Mouse (Mus musculus): Measurements from ENCODE around the gene Rpl36. TPM values are rescaled to one million over a fixed set of nuclear protein-coding genes. Genes with fewer than 3 reads are reported as not detected.
A peak's percentile ranks its signal among the peaks of the same experiment; 100 is the strongest.

The Rpl36 gene
- polyA plus RNA-seq, 1 experiment from 2014 or later = 1,764 TPM

GRCm38 (mm10) chr17:56587773-56588172, 25.4 kb upstream of the Rpl36 start:
- H3K4me2 ChIP-seq (replicated peaks; ENCODE audit: low read depth, low read length) = no peak overlapping the region
- peaks cover 19% of the 10 kb centered on the region; the same call in 1 of the 2 replicates for H3K4me1 ChIP-seq (ENCODE audit: insufficient read depth, low read depth, low read length)
- no peak overlapping the region for H3K4me3 ChIP-seq (ENCODE audit: low read depth, low read length)
- no peak for TF ChIP-seq CTCF (IDR thresholded peaks at IDR 0.05)
- no peak for TF ChIP-seq EP300 (IDR thresholded peaks at IDR 0.05)
- 65% methylated on average over 1 of the region's 1 CpGs for WGBS
- no peak for DNase-seq (ENCODE audit: low spot score)
- no peaks in the 10 kb centered on the region for H3K27me3 ChIP-seq (replicated peaks; ENCODE audit: insufficient read depth, low read length)
- no peak for ATAC-seq
- H3K36me3 ChIP-seq (ENCODE audit: insufficient read depth, low read length) = peaks cover 17% of the 10 kb centered on the region; the same call in 1 of the 2 replicates
- H3K27ac ChIP-seq (ENCODE audit: low read length) = 0 out of 2 replicates have a peak overlapping the region, but pooled peaks have one; percentile 15
- no peaks in the 10 kb centered on the region for H3K9me3 ChIP-seq (ENCODE audit: low read length)
- H3K9ac ChIP-seq (replicated peaks; ENCODE audit: low read depth) = no peak overlapping the region

GRCm38 (mm10) chr17:56588921-56589320, 24.3 kb upstream of the Rpl36 start:
- no peaks in the 10 kb centered on the region for H3K27me3 ChIP-seq (replicated peaks; ENCODE audit: insufficient read depth, low read length)
- H3K4me3 ChIP-seq (ENCODE audit: low read depth, low read length) = no peak overlapping the region
- H3K4me2 ChIP-seq (replicated peaks; ENCODE audit: low read depth, low read length) = no peak overlapping the region
- ATAC-seq = no peak
- 92% methylated on average over 4 of the region's 4 CpGs for WGBS
- peaks cover 25% of the 10 kb centered on the region for H3K36me3 ChIP-seq (ENCODE audit: insufficient read depth, low read length)
- no peaks in the 10 kb centered on the region for H3K9me3 ChIP-seq (ENCODE audit: low read length)
- H3K9ac ChIP-seq (replicated peaks; ENCODE audit: low read depth) = no peak overlapping the region
- peaks cover 11% of the 10 kb centered on the region; the same call in 1 of the 2 replicates for H3K4me1 ChIP-seq (ENCODE audit: insufficient read depth, low read depth, low read length)
- H3K27ac ChIP-seq (ENCODE audit: low read length) = no peak overlapping the region
- TF ChIP-seq CTCF (IDR thresholded peaks at IDR 0.05) (no peak), EP300 (IDR thresholded peaks at IDR 0.05) (no peak)
- DNase-seq (ENCODE audit: low spot score) = no peak

- no peak for DNase-seq (ENCODE audit: low spot score)
- H3K4me1 ChIP-seq (ENCODE audit: insufficient read depth, low read depth, low read length) = no peaks in the 10 kb centered on the region
- no peak overlapping the region for H3K9ac ChIP-seq (replicated peaks; ENCODE audit: low read depth)
- no peak overlapping the region for H3K4me3 ChIP-seq (ENCODE audit: low read depth, low read length)
- H3K36me3 ChIP-seq (ENCODE audit: insufficient read depth, low read length) = peaks cover 58% of the 10 kb centered on the region
- H3K27ac ChIP-seq (ENCODE audit: low read length) = no peak overlapping the region
- H3K27me3 ChIP-seq (replicated peaks; ENCODE audit: insufficient read depth, low read length) = no peaks in the 10 kb centered on the region
- TF ChIP-seq EP300 (IDR thresholded peaks at IDR 0.05) = no peak
- TF ChIP-seq CTCF (IDR thresholded peaks at IDR 0.05) = no peak
- ATAC-seq = no peak
- no peak overlapping the region for H3K4me2 ChIP-seq (replicated peaks; ENCODE audit: low read depth, low read length)
- no peaks in the 10 kb centered on the region for H3K9me3 ChIP-seq (ENCODE audit: low read length)
Observed at GRCm38 (mm10) chr17:56592553-56592952, 20.7 kb upstream of the Rpl36 start.

GRCm38 (mm10) chr17:56593527-56594271, 19.5 kb upstream of the Rpl36 start:
- DNase-seq (ENCODE audit: low spot score) (peak; percentile 32), ATAC-seq (peak; percentile 61)
- H3K36me3 ChIP-seq (ENCODE audit: insufficient read depth, low read length) = peaks cover 65% of the 10 kb centered on the region
- no peak overlapping the region for H3K4me3 ChIP-seq (ENCODE audit: low read depth, low read length)
- 0 out of 2 replicates have a peak, but pooled peaks have one; percentile 8 for TF ChIP-seq CTCF (IDR thresholded peaks at IDR 0.05)
- no peak for TF ChIP-seq EP300 (IDR thresholded peaks at IDR 0.05)
- H3K4me2 ChIP-seq (replicated peaks; ENCODE audit: low read depth, low read length) = no peak overlapping the region
- H3K9me3 ChIP-seq (ENCODE audit: low read length) = no peaks in the 10 kb centered on the region
- H3K27ac ChIP-seq (ENCODE audit: low read length) = no peak overlapping the region
- WGBS = 77% methylated on average over 8 of the region's 8 CpGs
- no peaks in the 10 kb centered on the region for H3K4me1 ChIP-seq (ENCODE audit: insufficient read depth, low read depth, low read length)
- no peak overlapping the region for H3K9ac ChIP-seq (replicated peaks; ENCODE audit: low read depth)
- H3K27me3 ChIP-seq (replicated peaks; ENCODE audit: insufficient read depth, low read length) = no peaks in the 10 kb centered on the region

GRCm38 (mm10) chr17:56603186-56604069, 9.8 kb upstream of the Rpl36 start:
- Histone ChIP-seq H3K4me1 (ENCODE audit: insufficient read depth, low read depth, low read length) (no peaks in the 10 kb centered on the region; the same call in 1 of the 2 replicates), H3K27me3 (replicated peaks; ENCODE audit: insufficient read depth, low read length) (no peaks in the 10 kb centered on the region), H3K9ac (replicated peaks; ENCODE audit: low read depth) (no peak overlapping the region), H3K4me2 (replicated peaks; ENCODE audit: low read depth, low read length) (no peak overlapping the region), H3K9me3 (ENCODE audit: low read length) (no peaks in the 10 kb centered on the region), H3K4me3 (ENCODE audit: low read depth, low read length) (no peak overlapping the region), H3K36me3 (ENCODE audit: insufficient read depth, low read length) (peaks cover 50% of the 10 kb centered on the region), H3K27ac (ENCODE audit: low read length) (no peak overlapping the region)
- ATAC-seq = no peak
- 92% methylated on average over 28 of the region's 28 CpGs for WGBS
- TF ChIP-seq EP300 (IDR thresholded peaks at IDR 0.05) = no peak
- TF ChIP-seq CTCF (IDR thresholded peaks at IDR 0.05) = no peak
- DNase-seq (ENCODE audit: low spot score) = no peak

GRCm38 (mm10) chr17:56604070-56604380, 9.2 kb upstream of the Rpl36 start:
- H3K9me3 ChIP-seq (ENCODE audit: low read length) = no peaks in the 10 kb centered on the region
- no peaks in the 10 kb centered on the region for H3K27me3 ChIP-seq (replicated peaks; ENCODE audit: insufficient read depth, low read length)
- H3K4me1 ChIP-seq (ENCODE audit: insufficient read depth, low read depth, low read length) = peaks cover 4% of the 10 kb centered on the region
- no peak for TF ChIP-seq CTCF (IDR thresholded peaks at IDR 0.05)
- no peak for TF ChIP-seq EP300 (IDR thresholded peaks at IDR 0.05)
- H3K4me2 ChIP-seq (replicated peaks; ENCODE audit: low read depth, low read length) = no peak overlapping the region
- no peak for ATAC-seq
- no peak for DNase-seq (ENCODE audit: low spot score)
- WGBS = 82% methylated on average over 9 of the region's 9 CpGs
- H3K9ac ChIP-seq (replicated peaks; ENCODE audit: low read depth) = no peak overlapping the region
- H3K36me3 ChIP-seq (ENCODE audit: insufficient read depth, low read length) = peaks cover 50% of the 10 kb centered on the region
- H3K4me3 ChIP-seq (ENCODE audit: low read depth, low read length) = no peak overlapping the region
- H3K27ac ChIP-seq (ENCODE audit: low read length) = no peak overlapping the region

Measured in lung, postnatal 0 days (tissue).